Mouse (Mus musculus): ENCODE measurements at regions not wholly inside any gene's neighbourhood (a gene's known extent, or its start where the extent isn't known, plus 50 kb on each side); places are given as distances from the start of the nearest gene placed in this dataset.

DNA sequence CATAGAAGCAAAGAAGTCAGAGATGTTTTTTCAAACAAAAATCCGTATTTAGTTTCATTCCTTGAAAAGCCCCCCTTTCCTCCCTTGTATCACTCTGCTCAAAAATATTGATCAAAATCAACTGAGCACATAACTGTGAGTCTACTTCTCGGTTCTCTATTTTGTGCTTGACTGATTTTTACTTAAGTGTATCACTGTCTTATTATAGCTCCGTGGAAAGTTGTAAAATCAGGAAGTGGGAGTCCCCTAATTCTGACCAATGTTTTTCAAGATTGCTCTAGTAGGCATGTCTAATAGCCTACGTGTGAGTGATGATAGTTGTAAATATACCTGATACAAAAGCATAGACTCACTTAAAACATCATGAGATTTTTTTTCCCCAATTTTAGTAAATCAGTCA lies 58.4 kb upstream of the Fam204a start:
- no peak for DNase-seq (ENCODE audit: low spot score in 2 of 2)
- intact Hi-C loops (cut with DNase I) = no loop called here

All from left cerebral cortex, postnatal 36 days (tissue).